9 mouse cellular contexts compared by ENCODE assay signal in genomic region chr6:128398996-128399395, GRCm38 (mm10). TPM values are rescaled to one million over a fixed set of nuclear protein-coding genes. Genes with fewer than 3 reads are reported as not detected.
DNase-seq lines count a peak whose midpoint lies in the region; ATAC-seq and TF ChIP-seq lines count a peak whose summit lies in the region.
"Had no signal": no experiment of that assay in that cellular context is flagged by ENCODE, and none has a peak within 500 bp of the region (broad histone marks: within the 10 kb centered on the region; RNA-seq: fewer than 3 reads in every experiment).

Gene Nrip2, plus strand, starts transcription at chr6:128399296.

- no peak for TF ChIP-seq CTCF in heart, postnatal 0 days (IDR thresholded peaks at IDR 0.05; ENCODE audit: low read depth)
- no peak for TF ChIP-seq CTCF in Patski (IDR thresholded peaks at IDR 0.05)
- TF ChIP-seq CTCF in liver, embryonic 14.5 days (IDR thresholded peaks at IDR 0.05; ENCODE audit: low read depth), result no peak

- in situ Hi-C loops in Patski (cut with MboI; ENCODE audit: low pct_unique_long_range_greater_than_20kb), result no loop called here

- no peak for ATAC-seq in heart, postnatal 0 days (ENCODE audit: insufficient read depth, low read depth)
- ATAC-seq in Patski, result peak; percentile 27
- ATAC-seq in forebrain, embryonic 15.5 days (replicated peaks), result no peak
- ATAC-seq in liver, embryonic 14.5 days (ENCODE audit: insufficient read depth), result no peak

- WGBS in heart, postnatal 0 days, result 54% methylated on average over 3 of the region's 3 CpGs
- WGBS in forebrain, embryonic 15.5 days, result 81% methylated on average over 3 of the region's 3 CpGs
- WGBS in liver, embryonic 14.5 days (ENCODE audit: insufficient replicate concordance), result 69% methylated on average over 3 of the region's 3 CpGs

- H3K27me3 ChIP-seq in heart, postnatal 0 days (ENCODE audit: control insufficient read depth, insufficient read depth, low read length), result no peaks in the 10 kb centered on the region
- no peaks in the 10 kb centered on the region for H3K27me3 ChIP-seq in Patski
- H3K27me3 ChIP-seq in forebrain, embryonic 15.5 days, result no peaks in the 10 kb centered on the region
- H3K27me3 ChIP-seq in liver, embryonic 14.5 days (ENCODE audit: control insufficient read depth, insufficient read depth, low read length), result no peaks in the 10 kb centered on the region

- peak within 1 kb of the TSS; percentile 24 for H3K4me3 ChIP-seq in heart, postnatal 0 days (ENCODE audit: low read depth, low read length)
- peak within 1 kb of the TSS; percentile 23 for H3K4me3 ChIP-seq in forebrain, embryonic 15.5 days
- H3K4me3 ChIP-seq in liver, embryonic 14.5 days (ENCODE audit: insufficient read depth in 1 of 2, low read depth in 2 of 2, low read length in 2 of 2), result no peak within 1 kb of the TSS

- POLR2A ChIA-PET in Patski (lab: Charles Lee), result interaction anchor here (1.1 kb wide), 1 partner anchor 17 kb away, joined by 4 read pairs; no protein-coding TSS in a partner anchor

- H3K4me1 ChIP-seq in heart, postnatal 0 days (ENCODE audit: control insufficient read depth, insufficient read depth), result peaks cover 7% of the 10 kb centered on the region; the same call in 1 of the 2 replicates
- H3K4me1 ChIP-seq in forebrain, embryonic 15.5 days, result peaks cover 10% of the 10 kb centered on the region
- H3K4me1 ChIP-seq in liver, embryonic 14.5 days (replicated peaks; ENCODE audit: control insufficient read depth in 2 of 2, insufficient read depth in 2 of 2, low read length in 1 of 2), result no peaks in the 10 kb centered on the region

- no peak for TF ChIP-seq EP300 in heart, postnatal 0 days (IDR thresholded peaks at IDR 0.05; ENCODE audit: low read depth)
- TF ChIP-seq EP300 in liver, embryonic 14.5 days (IDR thresholded peaks at IDR 0.05; ENCODE audit: low read depth), result no peak

- H3K36me3 ChIP-seq in heart, postnatal 0 days (replicated peaks; ENCODE audit: control insufficient read depth, insufficient read depth, low read length), result no peaks in the 10 kb centered on the region
- H3K36me3 ChIP-seq in forebrain, embryonic 15.5 days, result no peaks in the 10 kb centered on the region
- H3K36me3 ChIP-seq in liver, embryonic 14.5 days (replicated peaks; ENCODE audit: control insufficient read depth, insufficient read depth, low read depth), result no peaks in the 10 kb centered on the region

- CTCF ChIA-PET in Patski (lab: Charles Lee), result interaction anchor here (1.1 kb wide), 1 partner anchor 32 kb away, joined by 3 read pairs; no protein-coding TSS in a partner anchor

- peak within 1 kb of the TSS; percentile 57 for H3K4me2 ChIP-seq in heart, postnatal 0 days (ENCODE audit: low read depth, low read length)
- peak within 1 kb of the TSS; percentile 36 for H3K4me2 ChIP-seq in forebrain, embryonic 15.5 days (replicated peaks)
- peak within 1 kb of the TSS; percentile 29; the same call in 1 of the 2 replicates for H3K4me2 ChIP-seq in liver, embryonic 14.5 days (ENCODE audit: low read depth)

- H3K9ac ChIP-seq in heart, postnatal 0 days (replicated peaks; ENCODE audit: low read depth, low read length), result no peak within 1 kb of the TSS; the same call in 1 of the 2 replicates
- H3K9ac ChIP-seq in forebrain, embryonic 15.5 days (replicated peaks), result peak within 1 kb of the TSS; percentile 22; the same call in 1 of the 2 replicates
- H3K9ac ChIP-seq in liver, embryonic 14.5 days (replicated peaks), result no peak within 1 kb of the TSS

- no peak within 1 kb of the TSS for H3K27ac ChIP-seq in heart, postnatal 0 days (ENCODE audit: low read depth)
- peak within 1 kb of the TSS; percentile 50 for H3K27ac ChIP-seq in forebrain, embryonic 15.5 days (replicated peaks)
- H3K27ac ChIP-seq in liver, embryonic 14.5 days, result no peak within 1 kb of the TSS

- DNase-seq in heart, postnatal 0 days (ENCODE audit: low spot score), result no peak
- no peak for DNase-seq in heart, postnatal 36 days
- DNase-seq in Patski (ENCODE audit: low read depth, low spot score), result no peak
- DNase-seq in liver, embryonic 14.5 days (ENCODE audit: low read depth in 3 of 3, low spot score in 3 of 3), result no peak
- DNase-seq in thymus, postnatal 10 days (ENCODE audit: low spot score in 2 of 2), result no peak
- no peak for DNase-seq in left cerebral cortex, postnatal 25 days (ENCODE audit: low spot score in 2 of 2)
- no peak for DNase-seq in kidney, adult 9 months
- DNase-seq: gastrocnemius, postnatal 25 days had no signal

- no peaks in the 10 kb centered on the region for H3K9me3 ChIP-seq in heart, postnatal 0 days (replicated peaks; ENCODE audit: control insufficient read depth, low read length)
- H3K9me3 ChIP-seq in forebrain, embryonic 15.5 days, result no peaks in the 10 kb centered on the region
- no peaks in the 10 kb centered on the region for H3K9me3 ChIP-seq in liver, embryonic 14.5 days (ENCODE audit: control insufficient read depth, low read length)

- intact Hi-C loops in heart, postnatal 36 days (cut with DNase I), result no loop called here
- intact Hi-C loops in left cerebral cortex, postnatal 25 days (cut with DNase I), result no loop called here

RNA-seq across cellular contexts. Expression of gene Nrip2, which starts in this region (rescaled TPM):
- total RNA-seq in heart, postnatal 0 days (2014; rRNA removed; ENCODE audit: low replicate concordance), result 0.85 and 8.2 TPM in 2 replicates
- polyA plus RNA-seq in heart, postnatal 0 days (2015; fragmentation: Nextera tagmentation; extraction: Ambion mirVana), result 1.6 and 2.2 TPM in 2 replicates
- total RNA-seq in heart, postnatal 36 days (2021), result 1 to 10 TPM; 1.4 TPM
- 38.9 TPM for polyA plus RNA-seq in Patski (2021)
- 5.0 and 5.7 TPM in 2 replicates for polyA plus RNA-seq in forebrain, embryonic 15.5 days (2015; fragmentation: Nextera tagmentation; extraction: Ambion mirVana)
- 0.70 and 0.95 TPM in 2 replicates for polyA plus RNA-seq in liver, embryonic 14.5 days (2012; rRNA removed)
- 1.3 and 1.5 TPM in 2 replicates for polyA plus RNA-seq in liver, embryonic 14.5 days (2014; fragmentation: Nextera tagmentation; extraction: Ambion mirVana)
- total RNA-seq in left cerebral cortex, postnatal 25 days (2021), result 1 to 10 TPM; 9.9 to 10.0 TPM

Comparison
In these comparisons a context has a peak if more than half of its experiments do, and no peak if none do; other contexts are left out.
1. H3K4me3 ChIP-seq: peak in heart, postnatal 0 days (single experiment) and forebrain, embryonic 15.5 days (single experiment); none in liver, embryonic 14.5 days (0 of 2).
2. Peak in every context shown above with its lines, with median percentiles within 50 percentile points of each other: H3K4me2 ChIP-seq.